Mouse (Mus musculus) brain, embryonic 14.5 days (tissue): ENCODE data around the gene Vps16.
A peak's percentile ranks its signal among the peaks of the same experiment; 100 is the strongest.

Experiments
- CTCF ChIP-seq: fragments of 200-500 bp; IDR thresholded peaks from 2 replicates; pipeline ENCODE4 v1.5.1; 2012; ENCODE audit warnings: inconsistent platforms, mild to moderate bottlenecking, moderate library complexity, borderline replicate concordance; ENCODE audit not compliant: insufficient read depth, insufficient read length; ENCODE audit errors: extremely low read depth
- POLR2A ChIP-seq: fragments of 200-500 bp; IDR thresholded peaks from 2 replicates; pipeline ENCODE4 v1.6.1; 2012; ENCODE audit warnings: mild to moderate bottlenecking, inconsistent platforms, borderline replicate concordance; ENCODE audit not compliant: poor library complexity, insufficient read depth, insufficient read length, severe bottlenecking; ENCODE audit errors: extremely low read depth

DNA sequence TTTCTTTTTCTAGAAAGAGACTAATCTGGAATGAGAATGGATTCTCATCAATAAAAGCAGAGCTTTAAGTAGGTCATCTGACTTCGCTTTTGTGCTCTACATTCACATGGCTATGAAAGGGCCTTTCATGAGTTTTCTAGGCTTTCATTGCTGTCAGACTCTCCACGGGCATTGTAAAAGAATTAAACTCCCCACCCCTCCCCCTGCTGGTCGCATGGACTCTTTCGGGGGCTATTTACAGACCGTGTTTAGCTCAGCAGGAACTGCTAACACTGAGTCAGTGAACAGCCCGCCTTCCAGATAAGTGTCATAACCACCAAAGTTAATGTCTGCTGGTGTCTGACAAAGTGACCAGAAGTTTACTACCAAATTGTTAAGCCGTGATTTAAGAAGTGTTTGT lies 67.4 kb downstream of the Vps16 start:
- peak; percentile 21; the same call in 1 of the 2 replicates for TF ChIP-seq CTCF
- no peak for TF ChIP-seq POLR2A
